Mouse (Mus musculus): Measurements from ENCODE around the gene Dact2.

The Dact2 gene

DNA sequence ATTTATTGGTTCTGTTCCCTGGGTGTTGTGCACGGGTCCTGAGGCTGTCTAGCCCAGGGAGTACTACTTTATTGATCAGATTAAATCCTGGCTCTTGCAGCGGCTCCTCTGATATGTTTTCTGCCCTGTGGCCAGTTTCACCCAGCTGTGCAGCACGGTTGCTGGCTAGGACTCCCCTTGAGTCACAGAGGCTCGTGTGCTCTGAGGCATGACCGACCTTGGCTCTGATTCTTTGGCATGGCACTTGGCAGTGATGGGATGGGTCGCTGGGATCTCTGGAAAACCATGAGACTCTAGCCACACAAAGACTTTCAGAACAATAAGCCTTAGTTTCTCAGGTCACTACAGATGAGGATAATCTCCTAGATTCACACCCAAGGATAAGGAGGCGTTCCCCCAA, 8.7 kb upstream of the Dact2 start:
- DNase-seq (ENCODE audit: low spot score in 2 of 2) = no peak

- DNase-seq (ENCODE audit: low spot score in 2 of 2) = peak; percentile 60 to 61
Observed at GRCm38 (mm10) chr17:14207093-14207561, 3.0 kb upstream of the Dact2 start.

DNA sequence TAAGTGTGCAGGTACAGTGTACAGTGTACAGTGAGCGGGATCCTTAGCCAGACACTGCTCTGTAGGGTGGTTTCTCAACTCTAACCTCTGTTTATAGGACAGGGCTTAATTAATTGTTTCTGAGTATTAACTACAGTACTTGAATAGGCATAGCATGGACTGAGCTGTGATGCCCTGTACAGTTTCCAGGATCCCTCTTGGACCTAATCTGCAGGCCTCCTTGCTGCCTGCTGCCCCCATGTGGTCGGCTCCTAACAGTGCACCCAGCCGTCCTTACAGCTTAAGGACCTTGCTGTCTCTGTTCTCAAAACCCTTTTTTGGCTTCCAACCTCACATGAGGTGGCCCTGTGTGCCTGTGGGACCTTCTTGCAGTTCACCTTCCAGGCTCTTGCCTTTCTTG, 2.0 kb upstream of the Dact2 start:
- DNase-seq (ENCODE audit: low spot score in 2 of 2) = peak; percentile 70 to 75

DNA sequence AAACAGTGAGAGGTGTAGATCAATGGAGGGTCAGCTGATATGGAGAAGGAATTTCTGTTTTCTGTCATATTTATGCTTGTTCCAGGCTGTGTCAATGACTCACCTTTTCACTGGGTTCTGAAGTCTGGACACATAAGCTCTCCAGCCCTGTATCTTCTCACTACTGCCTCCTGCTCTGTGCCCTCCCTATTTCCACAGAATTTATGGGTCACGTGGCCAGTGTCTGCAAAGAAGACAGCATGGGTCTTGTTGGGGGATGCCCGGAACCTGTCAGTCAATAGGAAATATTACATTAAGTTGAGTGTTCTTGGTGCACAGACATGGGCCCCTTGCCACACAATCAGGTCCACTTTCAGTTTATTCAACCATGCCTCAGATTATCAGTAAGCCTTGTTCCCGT, 1.1 kb upstream of the Dact2 start:
- no peak for DNase-seq (ENCODE audit: low spot score in 2 of 2)

DNA sequence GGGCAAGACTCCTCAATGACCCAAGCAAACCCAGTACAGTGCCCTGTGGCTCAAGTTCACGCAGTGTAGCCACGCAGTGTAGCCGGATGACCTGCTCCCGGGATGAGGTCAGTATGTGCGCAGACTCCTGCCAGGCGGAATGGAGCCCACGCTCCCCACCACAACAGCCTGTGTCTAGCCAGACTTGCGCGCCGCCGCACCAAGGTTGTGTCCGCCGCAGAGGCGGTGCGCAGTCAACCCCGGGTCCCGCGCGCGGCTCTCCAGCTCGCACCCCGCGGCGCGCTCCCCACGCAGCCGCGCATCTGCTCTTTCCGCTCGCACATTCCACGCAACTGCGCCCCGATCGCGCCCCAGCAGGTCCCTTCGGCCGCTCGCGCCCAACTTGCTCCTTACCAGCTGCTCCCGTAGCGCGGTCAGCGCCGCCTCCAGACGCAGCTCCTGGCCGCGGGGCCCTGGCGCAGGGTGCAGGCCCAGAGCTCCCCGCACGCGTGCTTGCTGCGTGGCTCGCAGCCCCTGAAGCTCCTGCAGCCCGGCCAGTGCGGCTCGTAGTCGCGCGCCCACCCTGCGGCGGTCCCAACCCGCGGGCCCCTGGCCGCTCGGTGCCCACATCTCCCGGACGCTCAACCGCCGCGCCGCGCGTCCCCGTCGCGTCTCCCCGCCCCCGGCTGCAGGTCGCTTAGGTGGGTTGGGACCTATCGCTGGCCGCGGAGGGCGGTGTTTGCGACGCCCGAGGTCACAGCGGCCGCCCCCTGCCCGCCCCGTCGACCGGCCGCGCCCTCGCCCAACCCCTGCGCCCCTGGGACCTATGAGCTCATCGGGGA, 773 bp downstream of the Dact2 start:
- peak; percentile 66 to 68 for DNase-seq (ENCODE audit: low spot score in 2 of 2)

- DNase-seq (ENCODE audit: low spot score in 2 of 2) = peak in 1 of 2 experiments; percentile 31
Observed at GRCm38 (mm10) chr17:14202291-14203030, 1.6 kb downstream of the Dact2 start.

DNA sequence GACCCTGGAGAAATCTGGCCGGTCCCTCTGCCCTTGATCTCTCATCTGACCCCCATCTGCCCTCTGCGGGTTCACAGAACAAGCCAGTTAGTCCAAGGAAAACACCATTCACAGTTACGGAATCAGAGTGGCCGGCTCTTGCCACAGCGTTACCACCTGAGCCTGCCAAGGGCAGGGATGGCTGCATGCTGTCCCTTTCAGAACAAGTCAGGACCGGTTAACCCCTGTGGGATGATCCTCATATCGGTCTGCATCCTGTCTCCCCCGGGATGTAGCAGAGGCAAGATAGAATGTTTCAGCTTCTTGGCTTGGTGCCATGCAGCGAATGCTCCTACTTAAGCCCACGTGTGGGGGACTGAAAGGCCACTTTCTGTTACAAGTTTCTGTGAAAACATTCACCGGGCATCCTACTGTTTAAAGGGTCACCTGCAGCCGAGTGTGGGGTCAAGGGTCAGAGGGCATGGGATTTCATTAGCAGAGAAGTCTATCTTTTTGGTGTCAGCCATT, 2.8 kb downstream of the Dact2 start:
- no peak for DNase-seq (ENCODE audit: low spot score in 2 of 2)

- DNase-seq (ENCODE audit: low spot score in 2 of 2) = no peak
Observed at GRCm38 (mm10) chr17:14200206-14200605, 3.9 kb downstream of the Dact2 start.

DNA sequence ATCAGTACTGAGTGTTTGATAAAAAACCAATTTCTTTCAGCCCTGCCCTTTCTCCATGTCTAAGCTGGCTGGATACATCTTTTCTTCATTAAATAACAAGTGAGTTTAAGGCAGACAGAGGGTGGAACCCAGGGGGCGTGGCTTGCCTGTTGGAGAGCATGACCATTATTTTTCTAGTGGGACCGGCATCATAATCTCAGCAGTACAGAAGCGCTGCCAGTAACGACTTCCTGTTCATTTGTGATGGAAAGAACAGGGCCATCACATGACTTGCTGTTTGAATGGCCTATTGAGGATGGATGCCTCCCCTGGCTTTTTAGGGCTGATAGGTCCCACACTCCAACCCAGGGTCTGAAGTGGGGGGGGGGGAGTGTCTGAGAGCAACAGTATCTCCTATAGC, 4.5 kb downstream of the Dact2 start:
- DNase-seq (ENCODE audit: low spot score in 2 of 2) = no peak

DNA sequence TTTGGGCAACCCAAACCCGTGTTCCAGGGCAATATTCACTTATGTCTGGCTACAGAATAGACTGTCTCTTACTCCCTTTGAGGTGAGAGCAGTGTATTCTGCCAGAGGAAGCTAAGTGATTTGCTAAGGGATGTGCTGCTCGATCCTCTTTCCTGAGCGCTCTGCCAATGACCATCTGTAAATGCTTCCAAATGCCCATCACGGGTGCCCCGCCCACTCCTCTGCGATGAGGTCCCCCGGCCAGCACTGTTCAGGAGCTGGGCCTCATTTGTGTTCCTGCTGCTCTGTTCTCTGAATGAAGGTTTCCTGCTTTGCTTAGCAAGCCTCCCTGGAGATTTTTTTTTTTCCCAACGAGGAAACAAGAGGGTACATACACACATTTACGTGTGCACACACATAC, 11.2 kb downstream of the Dact2 start:
- no peak for DNase-seq (ENCODE audit: low spot score in 2 of 2)

- no peak for DNase-seq (ENCODE audit: low spot score in 2 of 2)
Observed at GRCm38 (mm10) chr17:14192432-14192831, 11.7 kb downstream of the Dact2 start.

- no peak for DNase-seq (ENCODE audit: low spot score in 2 of 2)
Observed at GRCm38 (mm10) chr17:14188455-14188854, 15.6 kb downstream of the Dact2 start.

DNA sequence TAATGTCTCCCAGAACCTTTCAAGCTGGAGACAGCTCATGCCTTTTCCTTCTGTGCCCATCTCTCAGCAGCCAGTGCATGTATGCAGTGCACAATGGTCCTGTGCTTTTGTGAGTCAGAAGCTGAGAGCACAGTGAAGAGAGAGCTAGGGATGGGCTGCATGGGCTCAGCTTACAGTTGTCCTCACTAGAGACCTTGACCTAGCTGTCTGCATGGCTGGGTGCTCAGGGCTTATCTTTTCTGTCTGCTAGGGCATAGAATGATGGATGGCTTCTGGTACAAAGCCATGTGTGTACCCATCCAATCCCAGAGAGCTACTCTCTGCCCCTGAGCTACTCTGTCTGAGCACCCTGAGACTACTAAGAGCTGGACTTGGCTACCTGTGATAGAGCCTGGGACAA, 17.0 kb downstream of the Dact2 start:
- no peak for DNase-seq (ENCODE audit: low spot score in 2 of 2)

DNA sequence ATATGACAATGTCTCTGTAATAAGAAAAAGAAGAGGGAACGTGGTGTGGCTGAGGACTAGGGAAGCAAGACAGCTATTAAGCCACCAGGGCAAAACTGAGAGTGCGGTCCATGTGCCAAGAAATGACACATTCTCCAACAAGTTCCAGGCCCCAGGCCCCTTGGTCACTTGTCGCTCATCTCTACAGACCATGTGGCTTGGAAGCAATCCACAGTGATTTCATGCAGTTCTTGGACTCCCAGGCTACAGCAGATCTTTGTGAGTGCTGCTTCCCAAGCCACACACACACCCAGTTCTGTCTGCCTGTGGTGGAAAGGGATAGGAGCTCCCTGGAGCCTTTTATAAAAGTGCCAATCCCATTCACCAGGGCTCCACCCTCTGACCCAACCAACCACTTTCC, 17.9 kb downstream of the Dact2 start:
- no peak for DNase-seq (ENCODE audit: low spot score in 2 of 2)

DNA sequence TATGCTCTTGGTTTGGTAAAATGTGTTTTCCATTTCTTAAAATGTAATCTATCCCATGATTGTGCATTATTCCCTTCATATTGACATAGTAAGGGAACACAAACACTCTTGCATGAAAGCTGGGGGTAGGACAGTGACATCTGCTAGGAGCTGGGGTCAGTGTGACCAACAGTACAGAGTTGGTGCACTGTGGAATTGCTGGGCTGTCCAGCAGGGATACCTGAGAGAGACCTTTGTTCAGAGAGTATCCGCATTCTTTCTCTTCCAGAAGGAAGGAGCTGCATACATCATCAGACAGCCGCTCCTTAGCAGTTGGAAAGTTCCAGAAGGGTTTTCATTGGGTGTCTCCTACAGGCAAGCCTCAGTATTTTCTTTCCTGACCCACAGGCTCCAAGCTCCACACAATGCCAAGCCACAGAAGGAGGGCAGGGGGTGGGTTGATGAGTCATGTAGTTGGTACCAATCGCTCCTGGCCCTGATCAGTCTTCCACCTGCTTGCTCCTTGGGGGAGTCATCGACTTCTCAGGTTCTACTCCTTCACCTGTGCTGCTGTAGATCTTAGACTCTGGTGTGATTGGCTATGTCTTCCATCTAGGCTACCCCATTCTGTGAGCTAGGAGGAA, 19.8 kb downstream of the Dact2 start:
- DNase-seq (ENCODE audit: low spot score in 2 of 2) = no peak

GRCm38 (mm10) chr17:14183717-14184116, 20.4 kb downstream of the Dact2 start:
- no peak for DNase-seq (ENCODE audit: low spot score in 2 of 2)

GRCm38 (mm10) chr17:14182860-14183259, 21.2 kb downstream of the Dact2 start:
- no peak for DNase-seq (ENCODE audit: low spot score in 2 of 2)

GRCm38 (mm10) chr17:14178911-14179310, 25.2 kb downstream of the Dact2 start:
- DNase-seq (ENCODE audit: low spot score in 2 of 2) = peak in 1 of 2 experiments; percentile 51

- no peak for DNase-seq (ENCODE audit: low spot score in 2 of 2)
Observed at GRCm38 (mm10) chr17:14178475-14178874, 25.6 kb downstream of the Dact2 start.

DNA sequence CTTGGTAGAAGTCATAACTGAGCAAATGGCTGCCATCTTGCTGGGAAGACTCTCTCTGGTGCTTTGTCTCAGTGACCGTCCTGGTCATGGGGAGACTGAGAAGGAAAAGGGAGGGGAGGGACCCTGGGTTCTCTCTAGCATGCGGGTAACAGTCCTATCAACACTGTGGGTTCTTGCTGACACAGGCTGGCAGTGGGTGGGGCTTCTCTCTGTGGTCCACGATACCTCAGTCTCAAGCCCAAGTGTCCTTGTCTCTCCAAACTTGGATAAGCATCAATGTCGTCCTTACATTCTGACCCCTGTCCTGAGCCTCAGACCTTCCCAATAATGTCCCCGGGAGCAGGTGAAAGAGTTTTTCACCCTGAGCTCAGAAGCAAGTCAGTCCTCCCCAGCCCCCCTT, 26.1 kb downstream of the Dact2 start:
- no peak for DNase-seq (ENCODE audit: low spot score in 2 of 2)

DNA sequence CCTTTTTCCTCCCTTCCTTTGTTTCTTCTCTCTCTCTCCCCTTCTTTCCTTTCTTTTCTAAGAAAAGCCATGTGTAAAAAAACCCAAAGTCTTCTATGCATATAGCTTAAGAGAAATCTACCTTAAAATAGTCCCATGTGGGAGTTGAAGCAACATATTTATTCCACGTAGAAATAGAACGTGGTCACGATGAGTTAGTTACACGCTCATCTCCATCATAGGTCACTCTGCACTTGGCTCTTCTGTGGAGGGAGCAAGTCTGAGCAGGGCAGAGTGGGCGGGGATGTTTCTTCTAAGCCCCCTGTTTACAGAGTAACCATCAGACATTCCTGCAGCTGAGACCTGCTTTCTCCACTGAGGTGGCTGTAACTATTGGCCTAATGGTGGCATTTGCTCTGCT, 27.1 kb downstream of the Dact2 start:
- DNase-seq (ENCODE audit: low spot score in 2 of 2) = no peak

GRCm38 (mm10) chr17:14175704-14176103, 28.4 kb downstream of the Dact2 start:
- peak; percentile 77 to 90 for DNase-seq (ENCODE audit: low spot score in 2 of 2)

Measured in frontal cortex, postnatal 36 days (tissue).